Mouse (Mus musculus) NIH3T3 (cell line): ENCODE measurements around the gene Spata48.

ENCODE experiments used
- DNase-seq: peaks from one replicate; pipeline ENCODE4 v3.0.0-alpha.2; 2012; ENCODE audit warnings: low read depth

Spata48 gene

DNA sequence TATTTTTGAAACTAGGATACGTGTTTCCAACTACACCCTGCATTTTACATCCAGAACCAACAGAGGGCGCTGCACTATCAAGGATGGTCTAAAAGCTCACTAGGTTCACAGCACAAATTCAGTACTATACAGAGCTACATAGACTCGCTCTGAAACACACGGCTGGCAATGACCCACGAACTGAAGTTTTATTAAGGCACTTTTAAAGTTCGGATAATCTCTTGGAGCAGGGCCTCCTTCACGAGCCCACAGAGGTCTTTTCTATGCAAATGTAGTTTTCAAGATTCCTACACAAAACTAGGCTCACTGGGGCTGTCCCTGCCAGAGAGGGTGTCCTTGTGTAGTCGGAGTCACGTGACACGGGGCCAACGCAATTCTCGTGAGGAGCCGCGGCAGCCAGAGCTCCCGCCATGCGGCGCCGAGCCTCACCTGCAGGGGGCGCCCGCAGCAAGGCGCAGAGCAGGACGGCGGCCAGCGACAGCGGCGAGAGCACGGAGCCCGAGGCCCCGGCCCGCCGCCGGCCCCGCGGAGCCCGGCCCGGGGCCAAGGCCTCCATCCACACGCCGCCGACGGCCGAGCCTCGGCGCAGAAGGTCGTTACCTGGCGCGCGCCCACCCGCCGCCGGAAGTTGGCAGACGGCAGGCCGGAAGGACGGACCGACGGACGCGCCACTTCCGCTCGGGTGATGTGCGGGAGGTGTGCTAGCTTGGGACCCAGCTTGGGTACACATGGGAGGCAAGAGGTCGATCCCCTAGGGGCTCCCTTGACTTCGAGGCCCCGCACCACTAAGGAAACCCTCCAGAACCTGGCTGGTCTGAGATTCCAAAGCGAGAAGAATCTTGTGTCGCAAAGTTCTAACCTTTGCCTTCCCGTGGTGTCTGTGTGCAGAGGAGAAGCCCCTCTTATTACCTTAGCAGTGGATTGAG is at the start of gene Spata48, which contains the start of gene Zpbp:
TSS of gene Spata48 (plus strand) at position 460 of the 926 bp plus-strand sequence.
TSS of gene Zpbp (minus strand) at position 774 of the 926 bp plus-strand sequence.
- DNase-seq: peak; percentile 96

DNA sequence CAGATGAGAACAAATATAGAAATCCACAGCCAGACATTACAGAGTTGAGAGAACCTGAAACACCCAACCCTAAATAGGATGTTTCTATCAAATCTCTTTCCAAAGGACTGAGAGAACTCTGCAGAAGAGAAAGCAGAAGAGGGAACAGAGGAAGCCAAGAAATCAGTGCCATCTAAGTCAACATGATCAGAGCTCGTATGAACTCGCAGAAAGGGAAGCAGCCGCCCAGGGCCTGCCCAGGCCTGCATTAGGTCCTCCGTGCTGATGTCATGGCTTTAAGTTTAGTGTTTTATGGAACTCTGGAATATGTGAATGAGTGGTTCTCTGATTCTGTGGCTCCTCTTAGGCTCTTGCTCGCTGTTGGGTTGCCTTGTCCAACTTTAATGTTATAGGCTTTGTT is 47.7 kb upstream of the Spata48 start:
- no peak for DNase-seq

DNA sequence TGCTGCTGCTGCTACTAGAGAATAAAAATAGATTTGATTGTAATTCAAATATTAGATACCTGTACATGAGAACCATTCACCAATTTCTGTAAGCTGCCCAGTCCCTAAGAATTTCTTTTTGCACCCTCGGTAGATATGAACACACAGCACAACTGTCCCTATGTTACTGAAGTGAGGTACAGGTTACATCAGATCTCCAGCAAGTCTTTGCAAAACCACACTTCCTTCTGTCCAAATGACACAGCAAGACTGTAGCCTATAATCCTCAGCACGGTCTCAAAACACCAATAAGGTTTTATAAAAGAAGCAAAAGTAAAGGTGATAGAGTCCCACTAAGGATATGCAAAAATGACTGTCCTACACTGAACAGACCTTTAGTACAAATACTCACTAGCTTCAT is 44.5 kb upstream of the Spata48 start:
- DNase-seq: no peak

DNA sequence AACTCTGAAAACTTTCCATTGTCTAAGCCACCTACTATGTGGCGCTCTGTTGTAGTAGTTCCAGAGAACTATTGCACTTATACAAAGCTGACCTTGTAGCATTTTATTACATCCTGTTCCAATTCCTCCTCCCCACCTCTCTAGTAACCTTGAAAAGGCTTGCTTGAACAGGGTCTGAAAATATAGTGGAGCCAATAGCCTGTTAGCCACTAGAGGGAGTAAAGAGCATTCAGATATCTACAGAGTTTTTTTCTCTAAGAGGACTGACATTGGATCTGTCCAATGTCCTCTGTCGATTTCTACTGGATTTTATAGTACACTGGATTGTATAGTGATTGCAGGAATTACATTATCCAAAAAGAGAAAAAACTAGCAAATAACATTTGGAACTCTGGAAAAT is 6.9 kb upstream of the Spata48 start:
- DNase-seq: peak; percentile 58

DNA sequence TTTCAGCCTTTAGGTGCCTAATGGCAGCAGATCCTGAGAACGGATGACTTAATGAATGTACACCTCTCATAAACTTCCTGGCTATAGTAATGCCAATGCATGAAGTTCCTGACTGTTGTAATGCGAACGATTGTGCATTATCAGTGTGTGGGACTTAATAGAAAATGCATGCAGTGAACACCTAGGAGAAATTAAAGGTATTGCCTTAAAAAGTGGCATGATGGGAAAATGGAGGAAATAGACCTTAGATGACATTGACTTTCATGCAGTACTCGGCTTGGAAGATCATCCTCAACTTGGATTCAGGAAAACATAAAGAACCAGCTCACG is 632 bp downstream of the Spata48 start:
- no peak for DNase-seq

DNA sequence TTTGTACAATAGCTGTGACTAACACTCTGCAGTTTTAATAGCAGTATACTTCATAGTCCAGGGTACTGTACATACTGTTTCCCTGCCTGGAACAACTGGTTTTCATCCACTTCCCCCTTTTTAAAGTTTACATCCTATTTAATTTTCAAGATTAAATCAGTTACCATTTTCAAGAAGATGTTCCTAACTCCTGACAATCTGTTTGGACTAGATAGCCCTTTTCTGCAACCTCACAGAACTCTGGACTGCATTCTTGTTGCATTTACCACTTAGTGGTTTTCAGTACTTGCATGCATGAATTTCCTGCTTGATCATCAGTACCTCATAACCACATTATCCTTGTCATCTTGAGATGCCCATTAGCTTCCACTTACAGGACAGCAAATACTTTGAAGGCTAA is 7.0 kb downstream of the Spata48 start:
- no peak for DNase-seq

DNA sequence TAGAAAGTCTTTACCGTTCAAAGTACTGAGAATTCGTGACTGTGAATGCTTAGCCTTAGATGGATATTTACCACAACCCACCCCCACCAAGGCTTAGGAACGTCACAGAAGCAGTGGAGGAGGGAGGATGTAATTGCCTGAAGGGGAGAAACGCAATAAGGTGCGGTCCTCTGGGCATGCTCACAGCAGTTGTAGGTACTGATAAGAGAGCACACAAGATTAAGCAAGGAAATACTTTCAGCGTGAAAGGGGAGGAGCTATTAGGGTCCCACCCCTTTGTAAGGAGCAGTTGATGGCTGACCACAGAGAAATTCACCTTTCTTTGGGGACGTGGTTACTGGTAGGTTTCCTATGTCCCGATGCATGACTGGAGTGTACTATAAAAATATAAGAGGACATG is 22.5 kb downstream of the Spata48 start:
- no peak for DNase-seq

DNA sequence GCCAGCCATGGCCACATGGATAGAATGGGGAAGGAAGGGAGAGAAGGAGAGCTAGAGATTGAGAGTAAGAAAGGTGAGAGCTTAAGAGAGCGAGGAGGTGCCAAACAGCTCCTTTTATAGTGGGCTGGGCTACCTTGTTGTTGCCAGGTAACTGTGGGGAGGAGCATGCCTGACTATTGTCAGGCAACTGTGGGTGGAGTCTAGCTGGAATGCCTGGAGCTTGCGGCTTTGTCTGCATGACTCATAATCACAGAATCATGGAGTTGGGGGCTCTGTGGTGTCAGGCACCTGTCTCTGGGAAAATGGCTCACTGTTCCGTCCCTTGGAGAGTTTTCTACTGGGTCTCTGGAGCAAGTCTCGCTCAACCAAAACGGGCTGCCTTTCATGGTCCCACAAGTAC is 30.1 kb downstream of the Spata48 start:
- DNase-seq: no peak

DNA sequence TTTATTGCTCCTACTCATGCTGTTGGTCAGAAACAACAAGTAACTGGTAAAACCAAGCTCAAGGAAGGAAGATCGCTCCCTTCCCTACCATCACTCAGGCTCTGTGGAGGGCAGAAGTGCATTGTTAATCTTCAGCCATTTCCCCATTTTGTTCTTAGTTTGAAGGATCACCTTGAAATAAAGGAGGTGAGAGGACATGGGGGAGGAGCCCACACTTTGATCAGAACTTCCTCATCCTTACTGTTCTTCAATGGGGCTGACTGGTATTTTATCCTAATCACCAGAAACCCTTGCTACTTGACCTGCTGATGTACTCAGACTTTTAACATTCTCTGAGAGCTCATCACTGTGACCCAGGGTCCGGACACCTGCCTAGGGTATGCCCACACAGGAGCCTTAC is 33.8 kb downstream of the Spata48 start:
- DNase-seq: no peak

DNA sequence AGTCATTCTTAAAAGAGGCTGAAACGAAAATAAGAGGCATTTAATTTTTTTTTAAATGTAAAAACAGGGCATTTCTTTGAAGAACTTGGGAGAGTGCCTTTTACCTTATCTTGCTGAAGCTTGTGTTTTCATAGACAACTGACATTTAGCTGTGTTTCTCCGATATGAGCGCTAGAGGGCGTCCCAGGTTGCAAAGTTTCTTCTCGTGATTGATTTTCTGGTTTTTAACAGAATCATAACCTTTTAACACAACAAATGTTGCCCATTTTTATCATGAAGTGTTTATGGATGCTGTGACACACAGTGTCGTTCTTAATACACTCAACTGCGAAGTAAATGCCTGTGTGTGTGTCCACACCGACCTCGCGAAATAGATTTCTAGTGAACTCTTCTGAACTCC is 38.0 kb downstream of the Spata48 start:
- DNase-seq: peak; percentile 52

DNA sequence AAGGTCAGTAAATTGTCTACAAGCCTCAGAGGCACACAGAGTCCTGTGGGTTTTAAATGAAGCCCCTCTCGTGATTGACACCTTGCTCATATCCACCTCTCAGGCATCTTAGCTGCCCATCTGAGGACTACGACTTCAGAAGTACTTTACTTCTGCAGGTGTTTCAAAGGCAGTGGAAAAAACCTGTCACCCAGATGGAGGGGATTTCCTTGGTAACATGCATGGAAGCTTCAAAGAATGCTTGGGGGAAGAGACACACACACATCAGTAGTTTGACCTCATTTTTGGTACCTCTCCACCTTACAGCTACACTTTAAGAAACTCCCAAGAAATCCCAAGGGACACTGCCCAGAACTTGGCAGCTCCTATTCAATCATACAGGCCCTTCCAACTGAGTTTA is 44.3 kb downstream of the Spata48 start:
- DNase-seq: no peak

DNA sequence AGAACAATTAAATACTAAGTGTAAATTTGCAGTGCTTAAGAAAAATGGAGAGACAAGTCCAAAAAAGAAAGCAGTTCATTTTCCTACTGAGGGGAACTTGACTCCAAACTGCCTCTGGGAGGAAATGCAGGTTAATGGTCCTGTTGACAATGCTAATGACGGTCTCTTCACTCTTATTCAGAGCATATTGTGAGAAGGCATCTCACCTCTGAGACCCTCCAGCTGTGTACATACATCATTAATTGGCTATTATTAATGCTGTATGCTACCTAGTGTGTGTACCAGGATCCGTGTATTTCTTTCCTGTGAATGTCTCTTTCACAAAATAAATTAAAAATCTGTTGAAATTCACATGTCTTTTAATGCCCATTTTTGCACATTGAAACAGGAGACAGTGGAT is 47.5 kb downstream of the Spata48 start:
- no peak for DNase-seq

DNA sequence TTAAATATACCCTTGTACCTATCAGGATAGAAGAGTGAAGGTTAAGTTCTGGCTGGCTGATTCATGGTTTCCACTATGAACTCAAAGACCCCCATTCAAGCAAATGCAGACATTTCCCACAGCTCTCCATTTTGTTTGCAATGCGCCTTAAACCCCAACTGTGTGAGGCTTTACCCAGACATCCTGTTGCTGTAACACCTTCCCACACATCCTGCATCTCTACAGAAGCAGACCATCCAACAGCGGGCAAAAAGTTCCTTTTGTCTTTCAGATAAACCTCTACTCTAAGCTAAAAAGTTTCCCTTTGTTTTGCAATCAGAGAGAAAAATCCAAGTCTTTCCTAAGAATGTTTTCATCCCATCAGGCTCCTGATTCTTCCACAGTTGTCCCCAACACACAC is 50.2 kb downstream of the Spata48 start:
- DNase-seq: no peak

DNA sequence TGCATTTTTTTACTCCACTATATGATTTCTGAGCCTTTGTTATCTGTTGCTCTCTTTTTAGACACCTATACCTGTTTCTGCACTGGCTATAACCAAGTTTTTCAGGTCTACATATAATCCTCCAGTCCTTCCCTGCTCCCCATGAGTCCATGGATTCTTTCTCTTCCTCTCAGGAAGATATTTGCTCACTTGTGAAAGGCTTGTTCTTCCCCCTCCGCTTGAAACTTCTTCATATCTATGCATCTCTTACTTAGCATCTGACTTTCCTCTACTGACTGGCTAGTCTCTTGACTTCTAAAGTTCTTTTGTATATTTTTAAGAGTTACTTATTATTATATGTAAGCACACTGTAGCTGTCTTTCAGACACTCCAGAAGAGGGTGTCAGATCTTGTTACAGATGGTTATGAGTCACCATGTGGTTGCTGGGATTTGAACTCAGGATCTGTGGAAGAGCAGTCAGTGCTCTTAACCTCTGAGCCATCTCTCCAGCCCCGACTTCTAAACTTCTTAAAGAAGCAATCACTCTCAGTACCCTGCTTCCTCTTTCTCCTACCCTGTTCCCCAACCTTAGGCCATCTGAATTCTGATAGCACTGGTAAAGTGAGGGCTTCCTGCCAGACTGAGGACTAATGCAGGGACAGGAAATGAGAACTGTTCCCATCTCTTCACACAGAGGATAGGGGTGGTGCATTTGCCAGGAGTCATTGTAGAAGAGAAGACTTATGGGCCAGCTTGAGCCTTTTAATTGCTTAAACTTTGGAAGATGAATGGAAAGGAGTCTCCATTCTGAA is 51.3 kb downstream of the Spata48 start:
- DNase-seq: no peak

DNA sequence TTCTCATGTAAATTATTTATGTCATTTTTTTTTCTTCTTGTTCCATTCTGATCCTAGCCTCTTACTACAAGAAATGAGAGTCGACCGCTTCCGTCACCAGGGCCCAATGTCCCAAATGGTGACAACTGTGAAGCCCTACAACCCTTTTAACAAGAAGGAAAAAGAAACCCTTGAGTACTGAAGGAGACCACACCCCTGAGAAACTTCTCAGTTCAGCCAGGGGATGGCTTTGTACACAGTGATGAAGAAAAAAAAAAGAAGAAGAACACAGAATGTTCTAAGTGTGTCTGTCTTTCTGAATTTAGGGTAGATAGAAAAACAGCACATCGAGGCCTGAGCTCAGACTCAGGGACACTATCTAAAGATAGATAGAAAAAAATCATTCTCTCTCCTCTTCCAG is 53.0 kb downstream of the Spata48 start:
- no peak for DNase-seq

DNA sequence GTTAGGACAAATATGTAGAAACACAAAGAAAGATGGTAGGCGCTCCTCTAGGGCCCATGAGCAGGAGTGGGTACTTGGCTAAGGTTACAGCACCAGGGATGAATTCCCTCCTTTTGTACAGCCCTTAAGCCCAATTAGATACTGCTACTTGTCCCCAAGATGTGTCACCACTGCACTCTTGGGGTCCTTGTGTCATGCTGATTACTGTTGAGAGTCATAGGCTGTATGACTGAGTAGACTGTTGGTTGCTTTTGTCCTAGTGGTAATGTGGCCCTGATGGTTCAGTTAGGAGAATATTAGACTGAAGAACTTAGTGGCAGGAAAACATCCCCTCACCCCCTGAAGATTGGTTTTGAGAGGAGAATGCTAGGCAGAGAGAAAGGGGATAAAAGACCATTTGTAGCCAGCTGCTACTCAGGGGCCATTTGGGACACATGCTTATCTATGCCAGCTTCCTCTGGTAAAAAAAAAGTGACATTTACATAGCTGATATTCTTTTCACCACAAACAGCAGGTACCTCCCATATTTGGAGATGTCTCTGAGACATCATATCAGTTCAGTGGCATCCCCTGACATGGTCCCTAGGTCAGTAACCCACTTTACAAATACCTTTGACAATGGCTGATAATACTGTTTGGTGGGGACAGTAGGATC is 56.0 kb downstream of the Spata48 start:
- DNase-seq: no peak

DNA sequence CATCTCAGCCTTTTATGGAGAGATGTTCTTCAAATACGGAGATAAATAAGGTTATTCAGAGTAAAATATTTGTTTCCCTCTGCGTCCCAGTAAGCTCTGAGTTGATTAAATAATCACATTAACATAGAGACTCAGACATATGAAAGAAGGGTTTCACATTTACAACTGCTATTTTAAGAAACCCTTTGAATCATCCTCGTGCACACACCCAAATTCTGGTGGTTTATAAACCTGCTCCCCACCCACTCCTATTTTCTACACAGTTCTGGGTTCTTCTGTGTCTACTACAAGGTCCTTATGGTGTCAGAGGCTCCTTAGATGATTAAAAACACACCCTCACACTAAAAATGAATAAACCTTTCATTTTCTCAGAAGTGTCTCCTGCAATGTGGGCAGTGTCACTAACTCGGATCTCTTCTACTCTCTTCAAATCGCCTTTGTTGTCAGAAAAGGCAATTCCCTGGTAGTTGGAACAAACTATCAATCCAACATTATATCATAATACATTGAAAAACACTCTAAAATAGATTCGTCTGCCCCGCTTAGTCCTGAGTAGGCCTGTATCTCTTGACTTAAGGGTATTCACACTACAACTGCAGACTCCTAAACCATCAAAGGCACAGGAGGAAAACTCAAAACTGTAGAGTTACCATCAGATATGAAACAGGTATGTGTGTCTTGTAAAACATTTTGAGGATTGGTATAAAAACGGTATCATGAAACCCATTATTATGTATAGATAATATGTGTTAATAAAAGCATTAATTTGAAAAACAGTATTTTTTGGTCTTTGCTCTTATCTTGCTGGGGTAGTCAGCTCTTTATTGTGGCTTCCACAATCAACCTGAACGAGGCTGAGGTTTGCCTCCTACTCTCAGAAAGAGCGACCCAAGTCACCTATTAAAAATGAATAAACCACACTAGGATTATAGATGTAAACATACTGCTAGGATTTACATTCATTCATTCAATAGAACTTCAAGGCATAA is 57.7 kb downstream of the Spata48 start:
- no peak for DNase-seq

DNA sequence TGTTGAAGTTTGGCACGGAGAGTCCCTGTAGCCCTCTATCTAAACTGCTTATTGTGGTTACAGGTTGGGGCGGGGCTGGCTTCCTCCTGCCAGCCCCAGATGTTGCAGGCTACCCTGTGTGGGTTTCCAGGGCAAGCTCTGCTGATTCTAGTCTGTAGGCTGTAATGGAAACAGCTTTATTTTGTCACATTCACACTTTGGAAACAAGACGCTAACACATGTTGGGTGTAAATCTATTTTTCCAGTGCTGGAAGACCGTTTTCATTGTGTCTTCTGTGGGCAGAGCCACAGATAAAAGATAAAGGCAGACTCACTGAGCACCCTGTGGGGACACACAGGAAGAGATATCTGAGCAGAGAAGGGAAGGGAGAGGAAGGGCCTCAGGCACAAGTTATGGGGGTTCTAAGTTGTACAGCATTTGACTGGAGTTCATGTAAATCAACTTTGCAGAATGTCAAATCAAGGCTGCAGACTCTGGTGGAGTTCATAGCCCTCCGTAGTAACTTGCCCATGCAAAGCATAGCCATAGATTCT is 60.1 kb downstream of the Spata48 start:
- no peak for DNase-seq

DNA sequence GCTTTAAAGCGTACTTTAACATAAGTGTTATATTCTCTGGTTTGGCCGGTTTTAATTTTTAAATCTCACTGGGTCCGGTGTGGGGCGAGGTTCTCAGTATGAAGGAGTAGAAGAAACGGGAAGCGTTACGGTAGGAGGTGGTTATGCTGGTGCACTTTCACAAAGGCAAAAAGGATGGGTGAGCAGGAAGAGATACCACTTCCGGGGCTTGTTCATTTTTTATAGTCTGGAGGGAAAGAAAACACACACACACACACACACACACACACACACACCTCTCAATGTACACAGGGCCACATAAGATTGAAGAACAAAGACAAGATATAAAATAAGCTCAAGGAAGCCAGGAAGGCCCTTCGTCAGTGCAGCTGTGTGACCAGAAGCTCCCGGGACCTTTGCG is 66.9 kb downstream of the Spata48 start:
- DNase-seq: no peak

DNA sequence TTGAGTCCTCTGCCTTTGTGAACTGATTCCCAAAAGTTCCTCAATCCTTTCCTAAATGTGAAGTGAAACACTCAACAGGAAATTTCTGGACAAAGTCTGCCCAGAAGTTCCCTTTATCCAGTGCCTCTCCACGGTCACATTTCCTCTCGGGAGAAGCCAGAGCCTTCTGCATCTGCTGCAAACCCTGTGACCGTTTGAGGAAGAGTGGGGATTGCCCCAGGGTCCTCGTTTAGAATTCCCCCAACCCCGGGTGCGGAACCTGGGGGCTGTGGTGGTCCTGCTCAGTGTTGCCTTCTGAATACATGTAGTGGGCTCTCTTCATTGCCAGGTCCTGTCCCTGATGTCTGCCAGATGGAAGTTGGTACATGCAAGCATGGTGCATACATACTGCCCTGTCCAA is 67.3 kb downstream of the Spata48 start:
- no peak for DNase-seq

DNA sequence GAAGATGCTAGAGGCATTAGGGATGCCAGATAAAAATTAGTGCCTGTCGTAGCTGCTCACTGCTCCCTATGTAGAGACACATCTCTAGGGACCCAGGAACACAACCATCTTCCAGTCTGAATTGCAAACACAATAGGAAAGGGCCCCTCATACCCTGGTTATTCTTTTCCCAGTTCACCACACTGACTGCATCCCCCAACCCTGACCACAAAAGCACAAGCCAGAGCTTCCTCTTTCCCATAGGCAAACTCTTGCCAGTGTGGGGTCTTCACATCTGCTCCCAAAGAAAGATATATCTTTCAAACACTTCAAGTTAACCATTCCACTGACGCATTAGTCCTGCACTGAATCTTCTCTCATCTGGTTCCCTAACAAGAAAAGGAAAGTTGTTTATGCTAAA is 68.2 kb downstream of the Spata48 start:
- no peak for DNase-seq
